Mouse (Mus musculus): ENCODE results near the gene Aire.

DNA sequence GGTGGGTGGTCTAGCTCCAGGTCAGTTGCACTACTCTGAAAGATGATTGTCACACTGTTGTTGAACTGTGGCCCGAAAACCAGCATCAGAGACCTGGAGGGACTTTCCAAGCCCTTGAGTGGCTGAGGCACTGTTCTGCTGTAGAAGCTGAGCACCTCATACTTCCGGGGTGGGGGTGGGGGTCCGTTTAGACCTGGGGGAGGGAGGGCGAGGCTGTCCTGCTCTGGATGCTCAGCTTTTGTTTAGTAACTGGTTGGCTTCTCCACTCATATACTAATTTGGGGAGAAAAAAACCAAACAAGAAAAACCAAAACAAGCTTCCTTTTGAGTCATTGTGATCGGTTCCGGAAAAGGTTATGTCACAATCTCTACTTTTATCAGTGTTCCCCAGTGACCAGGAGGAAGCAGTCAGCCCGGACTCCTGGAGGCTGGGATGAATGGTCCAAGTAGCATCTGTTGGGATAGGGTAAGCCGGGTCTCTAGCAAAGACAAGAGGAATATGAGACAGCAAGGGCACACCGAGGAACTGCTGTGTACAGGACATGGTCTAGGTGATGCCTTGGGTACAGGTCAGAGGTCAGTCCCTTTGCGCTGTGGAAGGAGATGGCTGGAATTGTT lies 43.1 kb upstream of the Aire start:
- no peak for TF ChIP-seq CTCF (IDR thresholded peaks at IDR 0.05)
- no peak for TF ChIP-seq EP300 (IDR thresholded peaks at IDR 0.05)

All from lung, postnatal 0 days (tissue).